Mouse (Mus musculus) bone marrow macrophage, adult 2 months (primary cell): ENCODE measurements at regions not wholly inside any gene's neighbourhood (a gene's known extent, or its start where the extent isn't known, plus 50 kb on each side); places are given as distances from the start of the nearest gene placed in this dataset.

Experiments
- CTCF ChIP-seq: IDR thresholded peaks from 2 replicates; pipeline ENCODE4 v1.5.1; 2012; ENCODE audit warnings: low read depth, mild to moderate bottlenecking, low read length, moderate library complexity
- POLR2A ChIP-seq: IDR thresholded peaks from 2 replicates; pipeline ENCODE4 v1.6.1; 2012; ENCODE audit warnings: mild to moderate bottlenecking, low read depth, low read length, borderline replicate concordance

DNA sequence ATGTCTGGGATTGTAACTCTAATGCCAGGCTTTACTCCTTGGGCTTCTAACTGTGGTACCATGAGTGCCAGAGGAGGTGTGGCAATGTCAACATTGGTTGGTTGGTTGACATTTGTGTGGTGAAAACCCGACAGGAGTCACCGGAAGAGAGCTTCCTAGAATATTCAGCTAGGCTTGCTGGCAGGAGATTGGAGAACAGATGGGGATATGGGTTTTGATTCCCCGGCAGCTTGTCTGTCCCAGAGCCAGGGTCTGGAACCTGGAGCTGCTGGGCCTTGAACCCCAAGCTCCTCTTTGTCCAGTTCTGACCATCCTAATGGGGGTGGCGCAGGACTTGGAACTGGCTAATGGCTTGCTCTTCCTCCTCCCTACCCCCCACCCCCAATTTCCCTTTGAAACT lies 1198.9 kb upstream of the A1bg start:
- TF ChIP-seq CTCF (no peak), POLR2A (no peak)
